Mouse (Mus musculus) C2C12 (cell line): ENCODE data around the gene Ryr1.

Source experiments
- CEBPB ChIP-seq: IDR thresholded peaks from one replicate; pipeline ENCODE4 v1.6.1; 2011; ENCODE audit warnings: low read depth, mild to moderate bottlenecking, control low read depth, moderate library complexity
- CTCF ChIP-seq: IDR thresholded peaks from one replicate; pipeline ENCODE4 v1.5.1; 2011; ENCODE audit not compliant: control insufficient read depth, insufficient read depth, insufficient read length
- MYOD1 ChIP-seq: IDR thresholded peaks from one replicate; pipeline ENCODE4 v1.6.1; 2011; ENCODE audit warnings: low read depth; ENCODE audit not compliant: control insufficient read depth, insufficient read length
- USF1 ChIP-seq: IDR thresholded peaks from one replicate; pipeline ENCODE4 v1.6.1; 2011; ENCODE audit warnings: low read depth, mild to moderate bottlenecking, control low read depth, moderate library complexity

- no peak for TF ChIP-seq CTCF
- TF ChIP-seq MYOD1: no peak
- TF ChIP-seq USF1: no peak
- TF ChIP-seq CEBPB: no peak
Measured at GRCm38 (mm10) chr7:29032685-29033084, 92.3 kb downstream of the Ryr1 start.
